Mouse (Mus musculus) 416B (cell line): ENCODE results near the gene Capzb.

ENCODE experiments used
- DNase-seq: peaks from one replicate; pipeline ENCODE4 v3.0.0; 2011; ENCODE audit warnings: low read depth

Gene Capzb

DNA sequence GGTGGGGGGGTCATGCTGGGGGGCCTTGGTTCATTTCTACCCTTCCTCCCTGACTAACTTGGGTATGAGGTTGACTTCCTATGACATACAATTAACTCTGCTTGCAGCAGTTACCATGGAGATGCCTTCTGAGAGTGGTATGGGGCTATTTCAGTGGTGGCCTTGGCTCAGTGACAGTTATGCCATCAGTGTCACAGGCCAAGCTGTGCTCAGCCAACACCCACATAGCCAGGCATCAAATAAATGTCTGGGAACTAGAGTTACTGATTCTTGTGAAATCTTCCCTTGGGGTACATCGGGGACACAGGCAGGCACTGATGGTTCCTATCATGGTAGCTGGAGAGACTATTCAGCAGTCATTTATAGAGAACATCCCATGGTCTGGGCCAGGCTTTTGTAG is 75.5 kb downstream of the Capzb start:
- peak; percentile 21 for DNase-seq

DNA sequence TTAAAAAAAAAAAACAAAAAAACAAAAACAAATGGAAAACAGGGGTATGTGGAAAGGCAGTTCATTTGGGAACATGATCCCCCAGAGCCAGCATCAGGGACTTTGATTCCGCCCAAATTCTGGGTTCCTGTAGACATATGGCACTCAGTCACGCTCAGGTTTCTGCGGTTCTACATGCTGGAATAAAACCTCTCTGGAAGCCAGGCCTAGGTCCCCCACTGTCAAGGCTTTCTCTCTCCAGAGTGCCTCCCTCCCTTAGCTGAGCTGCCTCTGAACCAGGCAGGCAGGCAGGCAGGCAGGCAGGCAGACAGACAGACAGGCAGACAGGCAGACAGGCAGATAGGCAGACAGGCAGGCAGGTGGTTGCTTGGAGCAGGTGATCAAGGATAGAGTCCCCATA is 77.5 kb downstream of the Capzb start:
- DNase-seq: no peak

DNA sequence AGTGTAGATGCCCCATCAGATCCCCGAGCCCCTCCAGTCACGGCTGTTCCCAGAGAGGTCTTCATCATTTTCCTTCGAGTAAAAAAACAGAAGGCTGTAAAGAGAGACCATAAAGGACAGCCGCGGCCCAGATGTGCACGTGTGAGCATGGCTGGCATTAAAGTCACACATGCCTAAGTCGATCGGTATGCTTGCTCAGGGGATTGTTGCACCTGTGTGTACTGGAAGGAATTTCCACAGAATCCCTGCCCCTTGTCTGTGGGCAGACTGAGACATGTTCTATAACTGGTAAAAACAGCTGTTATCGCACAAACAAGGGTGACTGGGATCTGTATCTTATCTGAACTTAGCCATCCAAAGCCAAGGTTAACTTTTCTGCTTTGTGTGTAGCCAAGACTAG is 78.9 kb downstream of the Capzb start:
- no peak for DNase-seq

DNA sequence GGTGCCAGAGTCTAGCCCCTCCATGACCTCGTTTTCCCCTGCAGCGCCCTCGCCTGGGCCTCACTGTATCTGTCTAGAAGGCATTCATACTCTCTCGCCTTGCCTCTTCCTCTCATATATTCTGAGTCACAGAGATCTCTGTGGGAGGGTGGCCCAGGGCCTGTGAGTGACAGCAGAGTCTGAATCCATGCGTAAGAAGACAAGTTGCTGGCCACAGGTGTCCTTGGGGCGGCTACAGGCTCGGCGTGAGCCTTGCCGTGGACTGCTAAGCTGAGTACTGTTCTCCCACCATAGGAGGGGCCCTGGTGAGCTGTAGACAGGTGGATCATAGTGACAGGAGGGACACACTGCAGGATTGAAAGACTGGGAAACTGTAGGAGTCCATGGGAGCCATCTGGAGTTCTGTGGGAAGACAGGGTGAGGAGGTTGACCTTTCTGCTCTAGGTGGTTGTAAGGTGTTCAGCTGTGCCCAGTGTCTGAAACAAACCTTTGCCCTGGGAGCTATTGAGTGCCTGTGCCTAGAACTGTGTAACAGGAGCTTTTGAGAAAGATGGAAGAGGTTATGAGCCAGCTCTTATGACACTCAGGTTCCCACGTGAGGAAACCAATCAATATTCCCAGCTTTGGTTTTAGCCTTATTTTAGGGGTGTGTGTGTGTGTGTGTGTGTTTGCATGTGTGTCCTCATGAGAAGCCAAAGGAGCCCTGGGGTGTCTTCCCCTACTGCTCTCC is 80.4 kb downstream of the Capzb start:
- DNase-seq: no peak

DNA sequence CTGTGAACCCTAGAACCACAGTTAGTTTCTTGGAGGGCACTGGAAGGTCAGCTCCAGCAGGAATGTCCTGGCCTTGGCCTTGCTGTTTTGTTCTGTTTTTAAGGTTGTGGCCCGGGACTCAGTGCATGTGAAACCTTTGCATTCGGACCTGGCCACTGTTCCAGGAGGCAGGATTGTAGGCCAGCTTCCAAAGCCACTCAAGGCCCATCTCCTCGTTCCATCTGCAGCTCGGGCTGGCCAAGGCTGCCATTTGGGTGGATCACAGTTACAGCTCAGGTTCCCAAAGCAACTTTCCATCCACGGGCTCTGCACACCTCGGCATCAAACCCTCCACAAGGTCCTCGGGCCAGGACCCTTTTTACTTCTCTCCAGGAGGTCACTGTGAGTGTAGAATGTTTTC is 81.9 kb downstream of the Capzb start:
- no peak for DNase-seq

DNA sequence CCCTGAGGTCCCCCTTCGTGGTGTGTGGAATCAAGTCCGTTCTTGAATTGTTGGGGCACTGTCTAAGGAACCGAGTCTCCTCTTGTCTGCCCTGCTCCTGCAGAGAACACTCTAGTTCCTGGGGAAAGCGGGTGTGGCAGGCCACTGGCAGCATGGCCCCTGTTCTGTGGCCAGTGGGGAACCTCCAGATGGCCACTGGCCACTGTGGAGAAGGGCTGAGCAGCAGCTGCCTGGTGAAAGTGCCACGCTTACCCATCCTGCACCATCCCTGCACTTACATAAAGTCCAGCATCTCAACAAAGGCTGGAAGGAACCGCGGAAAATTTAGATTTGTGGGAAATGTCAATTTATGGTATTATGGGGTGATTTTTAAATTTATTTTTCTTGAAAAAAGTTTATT is 83.7 kb downstream of the Capzb start:
- DNase-seq: no peak

DNA sequence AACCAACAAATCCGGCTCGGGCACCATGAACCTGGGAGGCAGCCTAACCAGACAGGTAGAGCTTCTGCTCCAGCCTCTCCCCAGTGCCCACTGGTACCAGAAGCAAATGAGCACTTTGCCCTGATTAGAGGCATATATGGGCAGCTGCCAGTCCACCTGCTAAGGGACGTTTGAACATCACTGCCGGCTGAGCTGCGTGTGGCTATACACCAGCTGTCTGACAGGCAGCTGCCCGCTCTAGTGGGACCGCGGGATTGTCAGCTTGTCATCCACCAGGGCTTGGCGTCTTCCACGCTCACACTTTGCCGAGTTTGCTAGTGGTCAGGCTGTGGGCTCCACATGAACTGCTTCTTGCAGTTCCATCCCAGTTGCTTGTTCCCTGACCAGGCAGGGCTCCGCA is 87.8 kb downstream of the Capzb start:
- DNase-seq: no peak

DNA sequence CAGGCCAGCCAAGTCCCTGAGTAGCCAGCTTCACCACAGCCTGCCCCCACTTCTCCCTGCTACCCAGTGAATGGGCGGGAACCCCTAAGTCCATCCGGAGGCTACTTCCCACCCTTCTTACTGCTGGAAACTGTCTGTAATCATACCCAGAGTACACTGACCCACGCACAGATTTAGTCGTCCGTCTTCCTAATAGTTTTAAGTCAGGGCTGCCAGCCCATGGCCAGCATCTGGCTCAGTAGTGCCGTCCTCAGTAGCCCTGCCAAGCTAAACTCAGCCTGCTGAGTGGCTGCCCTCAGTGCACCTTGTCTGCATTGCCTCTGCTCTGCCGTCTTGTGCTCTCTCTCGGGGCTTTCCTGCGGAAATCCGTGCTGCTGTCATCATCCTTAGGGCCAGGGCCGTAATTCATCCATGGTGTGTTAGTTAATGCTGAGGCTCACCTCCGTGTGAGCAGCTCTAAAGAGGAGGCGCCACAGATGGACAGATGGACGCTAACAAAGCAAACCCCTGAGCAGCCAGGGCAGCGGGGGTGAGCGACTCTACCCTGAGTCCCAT is 89.2 kb downstream of the Capzb start:
- no peak for DNase-seq

DNA sequence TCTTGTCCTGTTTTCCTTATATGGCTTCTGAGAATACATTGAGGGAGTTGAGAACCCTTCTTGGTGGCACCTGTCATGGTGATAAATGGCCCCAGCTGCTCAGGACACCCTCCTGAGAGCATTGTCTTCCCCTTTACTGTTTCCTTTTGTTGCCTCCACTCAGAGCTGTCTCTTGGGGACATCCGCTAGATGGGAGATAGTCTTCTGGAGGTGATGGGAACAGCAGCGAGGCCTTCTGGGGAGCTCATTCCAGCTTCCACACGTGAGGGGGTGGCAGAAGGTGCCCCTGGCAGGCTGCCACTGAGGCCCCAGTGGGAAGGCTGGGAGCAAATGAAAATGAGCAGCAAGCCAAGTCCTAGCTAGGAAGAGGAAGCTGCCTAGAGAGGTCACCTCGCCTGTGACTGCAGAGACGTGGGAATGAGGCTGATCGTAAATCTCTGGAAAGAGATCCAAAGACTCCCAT is 90.3 kb downstream of the Capzb start:
- no peak for DNase-seq

DNA sequence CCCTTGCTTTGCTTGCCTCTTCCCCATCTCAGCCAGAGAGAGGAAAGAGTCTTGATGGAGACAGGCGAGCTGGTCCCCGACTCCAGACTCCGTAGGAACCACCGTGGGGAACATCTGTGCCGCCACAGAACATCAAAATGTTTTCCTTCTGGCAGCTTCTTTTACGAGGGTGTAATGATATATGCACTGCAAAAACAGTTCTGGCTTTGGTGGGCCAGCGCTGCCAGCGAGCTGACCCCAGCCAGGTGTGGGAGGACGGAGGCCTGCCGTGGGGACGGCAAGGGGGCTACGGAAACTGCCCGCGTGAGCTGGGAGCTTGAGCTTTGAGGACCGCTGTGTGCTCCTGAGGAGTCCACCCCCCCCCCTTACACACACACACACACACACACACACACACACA is 92.2 kb downstream of the Capzb start:
- no peak for DNase-seq

DNA sequence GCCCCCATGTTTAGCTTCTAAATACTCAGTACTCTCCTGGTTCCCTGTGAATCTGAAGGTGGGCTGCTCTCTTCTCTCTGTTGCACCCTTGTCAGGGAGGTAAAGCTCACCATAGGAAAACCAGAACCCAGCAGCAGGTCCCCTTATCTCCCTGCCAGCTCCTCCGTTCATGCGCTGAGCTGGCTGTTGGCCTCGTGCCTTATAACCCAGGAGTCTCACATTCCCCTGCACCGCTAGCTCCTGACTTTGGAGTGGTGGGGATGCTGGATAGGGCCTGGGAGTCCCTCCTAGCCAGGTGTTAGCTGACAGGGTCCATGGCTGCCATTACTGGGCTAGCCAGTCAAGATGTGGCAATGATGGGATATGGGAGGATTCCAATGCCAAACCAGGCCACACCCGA is 93.5 kb downstream of the Capzb start:
- no peak for DNase-seq

DNA sequence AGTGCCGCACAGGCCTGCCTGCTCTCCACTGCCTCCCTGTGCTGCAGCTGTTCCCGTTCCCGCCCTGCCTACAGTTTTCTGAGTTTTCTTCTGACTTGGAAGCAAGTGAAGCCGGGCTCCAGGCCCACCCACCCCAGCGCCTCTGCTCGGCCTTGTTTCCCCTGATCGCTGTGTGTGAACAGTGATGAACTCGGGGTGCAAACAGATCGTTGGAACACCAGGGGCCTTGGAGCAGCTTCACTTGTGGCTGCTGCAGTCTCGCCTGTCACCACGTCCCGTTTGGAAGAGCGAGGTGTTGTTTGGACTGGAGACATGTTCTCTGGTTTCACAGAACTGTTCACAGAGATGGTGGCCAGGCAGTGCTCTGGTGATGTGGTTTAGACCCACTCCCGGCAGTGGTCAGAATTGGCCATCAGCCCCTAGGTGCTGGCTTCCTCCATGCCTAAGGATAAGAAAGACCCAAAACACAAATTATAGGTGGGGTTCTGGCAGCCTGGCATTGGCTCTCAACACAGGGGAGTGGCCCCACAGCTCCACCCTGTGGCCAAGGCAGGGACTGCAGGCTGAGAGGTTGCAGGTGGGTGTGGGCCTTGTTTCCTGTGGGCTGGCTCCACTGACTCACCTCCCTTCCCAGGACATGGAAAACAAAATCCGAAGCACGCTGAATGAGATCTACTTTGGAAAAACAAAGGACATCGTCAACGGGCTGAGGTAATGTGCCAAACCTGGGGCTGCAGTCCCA is 94.6 kb downstream of the Capzb start:
- peak; percentile 49 for DNase-seq

DNA sequence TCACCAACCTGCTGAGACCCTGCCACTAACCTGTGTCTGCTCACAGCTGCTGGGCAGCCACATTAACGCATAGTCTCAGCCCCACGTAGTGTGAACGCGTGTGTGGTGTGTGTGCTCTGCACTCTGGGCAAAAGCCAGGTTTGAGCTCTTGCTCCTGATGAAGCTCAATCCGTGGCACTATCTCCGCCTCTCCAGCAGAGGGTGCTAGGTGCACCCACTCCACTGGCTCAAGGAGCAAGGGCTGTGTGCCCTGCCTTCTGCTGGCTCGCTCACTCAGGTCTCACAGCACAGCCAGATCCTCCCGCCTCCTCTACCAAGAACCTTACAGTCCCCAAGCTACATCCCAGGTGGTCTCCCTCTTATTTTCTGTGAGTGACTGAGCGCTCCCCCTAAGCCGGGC is 96.3 kb downstream of the Capzb start:
- DNase-seq: peak; percentile 63

DNA sequence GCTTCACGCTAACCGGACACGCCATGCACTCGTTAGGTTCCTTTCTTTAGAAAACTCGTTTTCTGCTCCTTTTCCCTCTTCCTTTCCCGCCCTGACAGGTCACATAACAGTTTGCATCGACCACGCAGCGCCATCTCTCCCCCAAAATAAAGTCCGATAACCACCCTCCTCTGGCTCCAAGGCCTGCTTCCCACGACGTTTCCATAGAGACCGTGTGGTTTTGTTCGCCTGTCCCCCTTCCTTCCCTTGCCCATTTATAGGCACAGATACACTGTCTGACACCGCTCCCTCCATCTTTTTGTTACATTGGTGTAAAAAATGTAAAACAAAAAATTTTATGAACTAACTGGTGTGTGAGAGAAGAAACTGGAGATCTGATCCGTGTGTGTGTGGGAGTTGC is 98.4 kb downstream of the Capzb start:
- DNase-seq: no peak

DNA sequence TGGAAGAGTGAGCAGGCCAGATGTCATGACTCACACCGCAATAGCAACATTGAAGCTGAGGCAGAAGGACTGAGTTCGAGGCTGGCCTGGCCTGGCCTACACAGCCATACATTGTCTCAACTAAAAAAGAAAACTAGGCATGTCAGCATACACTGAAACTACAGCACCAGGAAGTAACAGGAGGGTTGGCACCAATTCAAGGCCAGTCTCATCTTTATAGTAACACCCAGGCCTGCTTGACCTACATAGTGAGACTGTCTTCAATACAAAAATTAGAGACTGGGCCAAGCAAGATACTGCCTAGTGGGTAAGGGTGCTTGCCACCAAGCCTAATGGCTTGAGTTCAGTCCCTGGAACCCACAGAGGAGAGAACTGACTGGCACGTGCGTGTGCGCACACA is 99.3 kb downstream of the Capzb start:
- no peak for DNase-seq

DNA sequence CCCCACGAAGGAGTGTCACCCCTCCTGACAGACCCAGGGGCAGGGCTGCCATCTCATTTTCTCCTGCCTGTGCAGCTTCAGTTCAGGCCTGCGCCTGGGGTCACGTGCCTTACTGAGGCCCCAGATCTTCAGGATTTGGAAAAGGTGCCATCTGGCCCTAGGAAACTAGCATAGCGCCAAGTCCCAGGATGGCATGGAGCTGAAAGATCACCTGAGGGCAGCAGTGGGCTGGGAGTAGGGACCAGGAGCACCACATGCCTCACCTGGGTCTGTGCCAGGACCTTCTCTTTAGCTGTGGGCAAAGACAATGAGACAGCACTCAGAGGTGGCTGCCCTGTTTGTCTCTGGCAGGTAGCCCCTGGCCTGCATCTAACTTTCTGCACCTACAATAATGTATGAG is 104.9 kb downstream of the Capzb start:
- DNase-seq: no peak

DNA sequence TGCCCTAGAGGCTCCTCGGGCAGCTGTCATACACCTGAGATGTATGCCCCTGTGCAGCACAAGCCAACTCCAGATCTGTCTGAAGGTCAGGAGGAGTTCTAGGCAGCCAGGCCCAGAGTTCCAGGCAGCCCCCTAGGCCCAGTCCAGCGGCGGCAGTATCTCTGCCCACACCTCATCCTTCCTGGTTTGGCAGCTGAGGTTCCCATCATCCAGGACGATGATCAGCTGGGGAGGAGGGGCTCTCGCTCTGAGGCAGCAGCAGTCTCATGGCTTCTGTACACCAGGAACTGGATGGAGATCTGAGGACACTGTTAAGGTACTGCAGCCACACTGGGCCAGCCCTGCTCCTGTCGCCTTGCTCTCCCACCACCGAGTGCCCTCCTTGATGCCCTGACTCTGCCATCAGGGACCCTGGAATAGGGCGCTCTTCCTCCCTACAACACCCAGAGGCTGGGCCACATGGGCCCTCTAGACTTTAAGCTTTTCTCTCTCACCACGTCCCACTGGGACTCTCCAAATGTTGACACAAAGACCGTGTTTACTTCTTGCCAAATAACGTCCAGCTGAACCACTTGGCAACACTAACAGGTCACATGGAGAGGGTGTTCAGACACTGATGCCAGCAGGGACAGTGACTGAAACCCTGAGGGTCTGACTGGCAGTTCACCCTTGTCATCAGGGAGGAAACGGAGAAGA is 106.1 kb downstream of the Capzb start:
- no peak for DNase-seq

DNA sequence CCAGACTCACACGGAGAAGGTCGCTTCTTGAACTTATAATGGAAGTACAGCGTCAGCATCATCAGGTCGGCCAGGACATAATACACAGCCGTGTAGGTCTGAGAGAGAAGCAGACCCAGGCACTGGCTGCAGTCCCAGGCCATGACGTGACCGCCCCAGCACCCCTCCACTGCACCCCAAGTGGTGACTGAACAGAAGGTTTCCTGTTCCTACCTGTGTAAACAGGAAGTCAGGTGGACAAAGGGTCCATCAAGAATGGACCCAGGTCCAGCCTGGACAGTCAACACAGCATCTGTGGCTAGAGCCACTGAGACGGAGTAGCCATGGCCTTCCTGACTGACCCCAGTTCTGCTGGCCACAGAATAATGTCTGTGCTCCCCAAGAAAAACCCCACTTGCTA is 109.1 kb downstream of the Capzb start:
- no peak for DNase-seq

DNA sequence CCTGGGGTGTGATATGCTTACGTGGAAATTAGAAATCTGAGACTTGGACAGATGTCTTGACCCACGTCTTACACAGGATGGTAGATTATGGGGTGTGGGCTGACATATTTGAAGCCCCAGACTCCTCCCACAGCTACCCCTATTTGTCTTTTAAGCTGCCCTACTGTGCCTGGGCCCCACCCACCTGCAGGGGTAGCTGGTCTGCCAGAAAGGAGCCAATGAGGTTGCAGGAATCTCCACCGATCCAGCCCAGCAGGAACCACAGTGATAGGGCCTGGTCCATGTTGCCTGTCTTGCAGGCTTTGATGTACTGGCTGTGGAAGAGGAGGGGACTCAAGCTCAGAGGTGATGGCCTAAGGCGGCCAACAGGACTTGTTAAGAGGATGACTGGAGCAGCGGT is 109.5 kb downstream of the Capzb start:
- DNase-seq: no peak

DNA sequence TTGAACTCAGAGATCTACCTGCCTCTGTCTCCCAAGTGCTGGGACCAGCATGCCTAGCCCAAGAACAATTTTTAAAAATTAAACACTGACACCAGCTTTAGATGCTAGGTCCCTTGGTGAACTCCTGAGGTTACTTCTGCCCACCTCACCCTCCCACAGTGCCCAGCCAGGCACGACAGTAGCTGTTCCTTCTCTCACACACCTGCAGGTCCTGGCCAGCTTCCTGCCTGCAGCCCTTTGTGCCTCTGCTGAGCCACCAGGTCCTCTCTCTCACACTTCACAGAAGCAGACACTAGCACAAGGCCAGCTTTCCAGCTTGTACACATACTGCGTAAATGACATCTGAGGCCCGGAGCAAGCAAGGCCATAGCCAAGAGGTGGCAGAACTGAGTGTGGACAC is 112.8 kb downstream of the Capzb start:
- no peak for DNase-seq

DNA sequence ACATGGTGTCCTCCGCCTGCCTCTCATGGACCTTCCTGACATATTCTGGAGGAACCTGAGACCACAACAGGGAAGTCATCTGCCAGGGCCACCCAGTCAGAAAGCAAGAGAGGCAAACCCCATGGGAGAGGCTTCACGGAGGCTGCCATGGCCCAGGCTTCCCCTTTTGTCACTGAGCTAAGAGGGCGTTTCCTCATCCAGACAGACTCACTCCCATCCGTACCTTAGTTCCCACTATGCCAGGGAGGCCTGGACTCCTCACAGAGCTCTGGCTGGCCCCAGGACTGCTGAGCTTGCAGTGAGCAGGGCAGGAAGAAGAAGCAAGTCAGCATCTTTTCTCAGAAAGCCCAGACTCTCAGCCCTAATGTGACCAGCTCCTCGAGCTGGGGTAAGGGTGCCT is 115.2 kb downstream of the Capzb start:
- DNase-seq: no peak

DNA sequence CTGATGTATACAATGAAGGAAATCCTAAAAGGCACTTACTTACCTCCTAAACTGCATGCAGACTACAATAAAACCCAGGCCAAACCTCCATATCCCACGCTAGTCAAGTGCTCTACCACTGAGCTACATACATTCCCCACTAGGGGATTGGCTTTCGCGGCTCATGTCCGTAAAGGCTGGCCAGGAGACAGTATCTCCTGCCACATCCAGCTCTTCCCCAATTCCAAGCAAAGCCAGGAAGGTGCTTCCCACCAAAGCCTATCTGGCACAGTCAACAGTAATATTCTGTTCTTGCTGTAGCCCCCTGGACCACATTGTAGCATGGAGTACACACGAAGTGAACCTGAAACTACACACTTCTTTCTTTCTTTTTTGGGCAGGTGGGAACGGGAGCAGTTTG is 117.0 kb downstream of the Capzb start:
- DNase-seq: no peak
